Mouse (Mus musculus) midbrain, embryonic 14.5 days (tissue): ENCODE measurements at regions not wholly inside any gene's neighbourhood (a gene's known extent, or its start where the extent isn't known, plus 50 kb on each side); places are given as distances from the start of the nearest gene placed in this dataset.

Source experiments
- ATAC-seq: fragments of 200-750 bp; cut with Nextera tagmentation; 2 replicates; pipeline ENCODE4 v1.8.0; 2017; ENCODE audit warnings: moderate number of reproducible peaks, moderate library complexity; ENCODE audit not compliant: low FRiP score, low TSS enrichment
- DNase-seq: peaks from one replicate; pipeline ENCODE4 v3.0.0-alpha.2; 2015
- H3K27ac ChIP-seq: fragments of 300-500 bp; sonication (generic); replicated peaks from 2 replicates; pipeline ENCODE4 v1.5.1; 2014; ENCODE audit warnings: mild to moderate bottlenecking, low read depth, low read length, moderate library complexity
- H3K27me3 ChIP-seq: fragments of 300-500 bp; sonication (generic); 2 replicates; pipeline ENCODE4 v1.6.1; 2014; ENCODE audit warnings: low read length, control low read depth, mixed read lengths; ENCODE audit not compliant: control insufficient read depth, insufficient read depth
- H3K36me3 ChIP-seq: fragments of 300-500 bp; sonication (generic); 2 replicates; pipeline ENCODE4 v1.6.1; 2014; ENCODE audit warnings: low read length, control low read depth; ENCODE audit not compliant: control insufficient read depth, insufficient read depth
- H3K4me1 ChIP-seq: fragments of 300-500 bp; sonication (generic); 2 replicates; pipeline ENCODE4 v1.6.1; 2014; ENCODE audit warnings: mild to moderate bottlenecking, antibody characterized with exemption, low read length, control low read depth; ENCODE audit not compliant: control insufficient read depth, insufficient read depth
- H3K4me2 ChIP-seq: fragments of 300-500 bp; sonication (generic); 2 replicates; pipeline ENCODE4 v1.6.1; 2014; ENCODE audit warnings: mild to moderate bottlenecking, low read length, moderate library complexity
- H3K4me3 ChIP-seq: fragments of 300-500 bp; sonication (generic); replicated peaks from 2 replicates; pipeline ENCODE4 v1.5.1; 2014; ENCODE audit warnings: low read depth, low read length
- H3K9ac ChIP-seq: fragments of 300-500 bp; sonication (generic); replicated peaks from 2 replicates; pipeline ENCODE4 v1.6.1; 2014; ENCODE audit warnings: mild to moderate bottlenecking, low read length, moderate library complexity
- H3K9me3 ChIP-seq: fragments of 300-500 bp; sonication (generic); 2 replicates; pipeline ENCODE4 v1.6.1; 2016; ENCODE audit warnings: low read length, control low read depth, mixed read lengths; ENCODE audit not compliant: control insufficient read depth
- WGBS: fragments of 180-500 bp; shearing (Covaris S2); extraction: QIAGEN DNeasy Blood & Tissue Kit; methylation state at CpG from one replicate; pipeline ENCODE4 v1.1.7; 2014; 5-methylcytosine and 5-hydroxymethylcytosine counted together

- no peak overlapping the region for H3K27ac ChIP-seq
- DNase-seq = no peak
- ATAC-seq = no peak
- H3K9me3 ChIP-seq = no peaks in the 10 kb centered on the region
- H3K4me3 ChIP-seq = no peak overlapping the region
- 96% methylated on average over 4 of the region's 4 CpGs for WGBS
- no peak overlapping the region for H3K9ac ChIP-seq
- H3K27me3 ChIP-seq = no peaks in the 10 kb centered on the region
- H3K4me2 ChIP-seq = no peak overlapping the region
- H3K36me3 ChIP-seq = no peaks in the 10 kb centered on the region
- H3K4me1 ChIP-seq = peaks cover 8% of the 10 kb centered on the region
Measured at GRCm38 (mm10) chr4:55134339-55134738, 189.5 kb downstream of the Zfp462 start.

- no peak for DNase-seq
- no peak overlapping the region for H3K4me2 ChIP-seq
- H3K9me3 ChIP-seq = no peaks in the 10 kb centered on the region
- no peak overlapping the region for H3K9ac ChIP-seq
- H3K4me3 ChIP-seq = no peak overlapping the region
- H3K4me1 ChIP-seq = peaks cover 8% of the 10 kb centered on the region
- ATAC-seq = no peak
- no peaks in the 10 kb centered on the region for H3K36me3 ChIP-seq
- WGBS = 59% methylated on average over 4 of the region's 4 CpGs
- H3K27me3 ChIP-seq = no peaks in the 10 kb centered on the region
- H3K27ac ChIP-seq = no peak overlapping the region
Measured at GRCm38 (mm10) chr4:55134791-55135190, 189.9 kb downstream of the Zfp462 start.

GRCm38 (mm10) chr4:55136283-55136682 lies 191.4 kb downstream of the Zfp462 start:
- no peak for ATAC-seq
- H3K9ac ChIP-seq = no peak overlapping the region
- no peaks in the 10 kb centered on the region for H3K36me3 ChIP-seq
- 3% methylated on average over 9 of the region's 9 CpGs for WGBS
- H3K4me1 ChIP-seq = peaks cover 8% of the 10 kb centered on the region
- H3K27me3 ChIP-seq = no peaks in the 10 kb centered on the region
- no peak overlapping the region for H3K4me3 ChIP-seq
- no peak overlapping the region for H3K27ac ChIP-seq
- H3K9me3 ChIP-seq = no peaks in the 10 kb centered on the region
- H3K4me2 ChIP-seq = peak overlapping the region; percentile 17; the same call in 1 of the 2 replicates
- DNase-seq = peak; percentile 61

- H3K36me3 ChIP-seq = no peaks in the 10 kb centered on the region
- H3K4me3 ChIP-seq = no peak overlapping the region
- no peak for ATAC-seq
- DNase-seq = no peak
- H3K27ac ChIP-seq = no peak overlapping the region
- H3K9ac ChIP-seq = no peak overlapping the region
- H3K27me3 ChIP-seq = no peaks in the 10 kb centered on the region
- 96% methylated on average over 2 of the region's 2 CpGs for WGBS
- H3K9me3 ChIP-seq = no peaks in the 10 kb centered on the region
- no peak overlapping the region for H3K4me2 ChIP-seq
- H3K4me1 ChIP-seq = peaks cover 8% of the 10 kb centered on the region
Measured at GRCm38 (mm10) chr4:55137781-55138394, 193.0 kb downstream of the Zfp462 start.

- Histone ChIP-seq H3K36me3 (no peaks in the 10 kb centered on the region), H3K9ac (no peak overlapping the region), H3K9me3 (no peaks in the 10 kb centered on the region), H3K4me3 (no peak overlapping the region), H3K4me1 (peaks cover 6% of the 10 kb centered on the region), H3K27me3 (no peaks in the 10 kb centered on the region), H3K27ac (no peak overlapping the region), H3K4me2 (no peak overlapping the region)
- ATAC-seq (no peak), DNase-seq (no peak)
Measured at GRCm38 (mm10) chr4:55141317-55141716, 196.5 kb downstream of the Zfp462 start.

GRCm38 (mm10) chr4:55141923-55142732 lies 197.3 kb downstream of the Zfp462 start:
- no peak overlapping the region for H3K27ac ChIP-seq
- WGBS = 69% methylated on average over 8 of the region's 8 CpGs
- DNase-seq (no peak), ATAC-seq (no peak)
- no peaks in the 10 kb centered on the region for H3K27me3 ChIP-seq
- no peak overlapping the region for H3K4me3 ChIP-seq
- no peak overlapping the region for H3K9ac ChIP-seq
- no peaks in the 10 kb centered on the region; the same call in 1 of the 2 replicates for H3K4me1 ChIP-seq
- no peaks in the 10 kb centered on the region for H3K36me3 ChIP-seq
- H3K9me3 ChIP-seq = no peaks in the 10 kb centered on the region
- no peak overlapping the region for H3K4me2 ChIP-seq

GRCm38 (mm10) chr4:55143400-55143799 lies 198.6 kb downstream of the Zfp462 start:
- H3K9me3 ChIP-seq = no peaks in the 10 kb centered on the region
- H3K9ac ChIP-seq = no peak overlapping the region
- DNase-seq (no peak), ATAC-seq (no peak)
- no peak overlapping the region for H3K27ac ChIP-seq
- H3K27me3 ChIP-seq = no peaks in the 10 kb centered on the region
- H3K4me1 ChIP-seq = no peaks in the 10 kb centered on the region; the same call in 1 of the 2 replicates
- no peaks in the 10 kb centered on the region for H3K36me3 ChIP-seq
- no peak overlapping the region for H3K4me2 ChIP-seq
- no peak overlapping the region for H3K4me3 ChIP-seq

GRCm38 (mm10) chr4:55144995-55145394 lies 200.1 kb downstream of the Zfp462 start:
- ATAC-seq = no peak
- Histone ChIP-seq H3K4me1 (no peaks in the 10 kb centered on the region; the same call in 1 of the 2 replicates), H3K27me3 (no peaks in the 10 kb centered on the region), H3K4me2 (no peak overlapping the region), H3K4me3 (no peak overlapping the region), H3K27ac (no peak overlapping the region), H3K36me3 (no peaks in the 10 kb centered on the region), H3K9me3 (no peaks in the 10 kb centered on the region), H3K9ac (no peak overlapping the region)
- DNase-seq = peak; percentile 21
- WGBS = 42% methylated on average over 1 of the region's 1 CpGs

- DNase-seq = peak; percentile 45
- Histone ChIP-seq H3K4me2 (no peak overlapping the region), H3K9me3 (no peaks in the 10 kb centered on the region), H3K4me3 (no peak overlapping the region), H3K36me3 (no peaks in the 10 kb centered on the region), H3K4me1 (no peaks in the 10 kb centered on the region; the same call in 1 of the 2 replicates), H3K27me3 (no peaks in the 10 kb centered on the region), H3K27ac (no peak overlapping the region), H3K9ac (no peak overlapping the region)
- ATAC-seq = no peak
- WGBS = 44% methylated on average over 8 of the region's 8 CpGs
Measured at GRCm38 (mm10) chr4:55145968-55146367, 201.1 kb downstream of the Zfp462 start.
